Mouse (Mus musculus): ENCODE measurements around the gene Dctd.

GRCm38 (mm10) chr8:48158560-48159217 lies 59.8 kb downstream of the Dctd start:
- TF ChIP-seq GATA1 (IDR thresholded peaks at IDR 0.05; ENCODE audit: low read length) (no peak), TAL1 (IDR thresholded peaks at IDR 0.05; ENCODE audit: low read length) (no peak)
